Mouse (Mus musculus): ENCODE results near the gene Krt1. TPM values are rescaled to one million over a fixed set of nuclear protein-coding genes. Genes with fewer than 3 reads are reported as not detected.

The Krt1 gene
- total RNA-seq (2014; rRNA removed): 9.2 and 12.3 TPM in 2 replicates
- polyA plus RNA-seq (2015; fragmentation: Nextera tagmentation; extraction: Ambion mirVana): 18.1 and 20.9 TPM in 2 replicates

GRCm38 (mm10) chr15:101850694-101851093 is at the start of gene Krt1:
Gene Krt1, minus strand, starts transcription at chr15:101850794.
- 88% methylated on average over 6 of the region's 6 CpGs for WGBS
- no peak for TF ChIP-seq CTCF (IDR thresholded peaks at IDR 0.05; ENCODE audit: low read depth)

DNA sequence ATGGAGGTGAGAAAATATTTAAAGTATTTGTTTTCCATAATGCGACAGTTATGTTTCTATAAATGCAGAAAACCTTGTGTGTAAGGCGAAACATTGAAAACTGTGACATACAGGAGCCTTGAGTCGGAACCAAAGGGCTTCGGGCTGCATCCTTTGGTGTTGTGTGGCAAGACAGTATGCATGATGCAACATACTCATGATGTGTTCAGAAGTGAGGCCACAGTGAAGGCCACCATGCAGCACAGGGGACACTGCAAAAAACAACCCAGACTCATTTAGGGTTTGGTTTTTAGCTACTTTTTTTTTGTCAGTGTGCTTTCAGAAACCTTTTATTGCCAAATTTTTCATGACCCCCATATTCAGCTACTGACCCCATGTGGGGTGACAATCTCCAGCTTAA is 44.6 kb upstream of the Krt1 start:
- TF ChIP-seq CTCF (IDR thresholded peaks at IDR 0.05; ENCODE audit: low read depth): no peak
- DNase-seq: no peak
- no peak overlapping the region for H3K4me2 ChIP-seq (ENCODE audit: low read depth)
- ATAC-seq: no peak
- no peak overlapping the region for H3K9ac ChIP-seq
- no peak overlapping the region for H3K4me3 ChIP-seq (ENCODE audit: low read depth, low read length)
- no peaks in the 10 kb centered on the region for H3K9me3 ChIP-seq (ENCODE audit: low read length)
- no peaks in the 10 kb centered on the region for H3K36me3 ChIP-seq (ENCODE audit: insufficient read depth)
- no peaks in the 10 kb centered on the region for H3K4me1 ChIP-seq (ENCODE audit: insufficient read depth)
- 94% methylated on average over 4 of the region's 4 CpGs for WGBS
- no peaks in the 10 kb centered on the region for H3K27me3 ChIP-seq (ENCODE audit: insufficient read depth, low read length)
- no peak overlapping the region for H3K27ac ChIP-seq (ENCODE audit: low read depth, low read length)

More at GRCm38 (mm10) chr15:101850694-101851093, at the start of gene Krt1:
- Histone ChIP-seq H3K27me3 (ENCODE audit: insufficient read depth, low read length) (no peaks in the 10 kb centered on the region), H3K4me1 (ENCODE audit: insufficient read depth) (peaks cover 9% of the 10 kb centered on the region; the same call in 1 of the 2 replicates), H3K9ac (no peak within 1 kb of the TSS), H3K9me3 (ENCODE audit: low read length) (no peaks in the 10 kb centered on the region), H3K4me2 (ENCODE audit: low read depth) (no peak within 1 kb of the TSS), H3K36me3 (ENCODE audit: insufficient read depth) (no peaks in the 10 kb centered on the region), H3K4me3 (ENCODE audit: low read depth, low read length) (no peak within 1 kb of the TSS), H3K27ac (ENCODE audit: low read depth, low read length) (no peak within 1 kb of the TSS)
- ATAC-seq (no peak), DNase-seq (no peak)

DNA sequence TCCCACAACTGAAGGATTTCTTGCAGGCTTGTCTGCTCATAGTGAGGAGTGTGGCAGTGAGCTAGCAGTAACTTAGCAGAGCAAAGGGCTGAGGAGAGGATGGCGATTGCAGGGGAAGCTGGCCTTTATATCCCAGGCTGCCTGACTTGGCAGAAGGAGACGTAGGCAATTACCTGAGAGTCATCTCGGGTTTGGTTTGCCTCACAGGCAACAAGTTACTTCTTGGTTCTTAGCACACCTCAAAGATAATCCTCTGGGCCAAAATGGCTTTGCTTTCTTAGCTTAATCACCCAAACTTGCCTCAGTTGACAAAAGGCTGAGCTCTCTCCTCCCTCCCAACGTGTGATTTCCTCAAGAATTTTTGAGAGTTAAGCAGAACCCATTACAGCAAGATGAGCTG is 42.2 kb upstream of the Krt1 start, which contains the start of gene Krt76:
TSS of gene Krt76 (minus strand) at position 101 of the 400 bp plus-strand sequence.
- ATAC-seq (no peak), DNase-seq (no peak)
- Histone ChIP-seq H3K9me3 (ENCODE audit: low read length) (no peaks in the 10 kb centered on the region), H3K36me3 (ENCODE audit: insufficient read depth) (no peaks in the 10 kb centered on the region), H3K27me3 (ENCODE audit: insufficient read depth, low read length) (no peaks in the 10 kb centered on the region), H3K4me2 (ENCODE audit: low read depth) (no peak within 1 kb of the TSS), H3K9ac (no peak within 1 kb of the TSS), H3K4me3 (ENCODE audit: low read depth, low read length) (no peak within 1 kb of the TSS), H3K27ac (ENCODE audit: low read depth, low read length) (no peak within 1 kb of the TSS), H3K4me1 (ENCODE audit: insufficient read depth) (no peaks in the 10 kb centered on the region)
- no peak for TF ChIP-seq CTCF (IDR thresholded peaks at IDR 0.05; ENCODE audit: low read depth)
- 55% methylated on average over 4 of the region's 4 CpGs for WGBS

DNA sequence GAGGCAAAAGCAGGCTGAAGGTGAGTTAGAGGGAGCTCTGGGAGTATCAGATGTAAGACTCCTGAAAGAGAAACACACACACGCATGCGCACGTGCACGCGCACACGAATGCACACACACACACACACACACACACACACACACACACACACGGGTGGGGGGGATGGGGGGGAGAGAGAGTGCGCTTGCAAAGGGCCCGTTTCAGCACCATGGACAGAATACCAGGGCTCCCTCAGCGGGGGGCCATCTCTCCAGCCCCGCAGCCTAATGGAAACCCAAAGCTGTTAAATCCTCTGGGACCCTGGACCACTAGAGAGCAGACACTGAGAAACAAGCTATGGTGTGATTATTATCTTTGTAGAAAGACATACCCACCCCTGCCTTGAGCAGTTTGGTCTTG is 29.2 kb upstream of the Krt1 start:
- Histone ChIP-seq H3K27me3 (ENCODE audit: insufficient read depth, low read length) (no peaks in the 10 kb centered on the region), H3K4me3 (ENCODE audit: low read depth, low read length) (no peak overlapping the region), H3K27ac (ENCODE audit: low read depth, low read length) (no peak overlapping the region), H3K4me1 (ENCODE audit: insufficient read depth) (no peaks in the 10 kb centered on the region), H3K4me2 (ENCODE audit: low read depth) (peak overlapping the region; percentile 4; the same call in 1 of the 2 replicates), H3K9me3 (ENCODE audit: low read length) (no peaks in the 10 kb centered on the region), H3K9ac (no peak overlapping the region), H3K36me3 (ENCODE audit: insufficient read depth) (no peaks in the 10 kb centered on the region)
- 23% methylated on average over 11 of the region's 11 CpGs for WGBS
- DNase-seq (no peak), ATAC-seq (no peak)
- no peak for TF ChIP-seq CTCF (IDR thresholded peaks at IDR 0.05; ENCODE audit: low read depth)

DNA sequence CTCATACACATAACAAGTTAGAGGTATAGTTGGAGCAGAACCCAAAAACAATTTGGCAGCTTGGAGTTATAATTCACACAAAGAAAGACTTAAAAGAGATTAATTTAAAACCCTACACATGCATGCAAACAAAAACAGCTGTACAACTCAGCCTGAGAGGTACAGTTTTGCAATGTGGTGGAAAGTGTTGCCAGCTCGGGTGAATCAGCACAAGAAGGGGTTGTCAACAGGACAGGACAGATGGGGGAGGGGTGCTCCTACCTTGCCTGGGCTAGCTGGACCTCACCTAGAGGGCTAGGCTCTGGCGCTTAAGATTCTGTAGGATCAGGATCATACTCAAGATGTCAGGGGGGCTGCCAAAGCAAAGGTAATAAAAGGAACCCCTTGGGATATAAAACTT is 27.4 kb upstream of the Krt1 start:
- no peaks in the 10 kb centered on the region for H3K9me3 ChIP-seq (ENCODE audit: low read length)
- TF ChIP-seq CTCF (IDR thresholded peaks at IDR 0.05; ENCODE audit: low read depth): no peak
- ATAC-seq (no peak), DNase-seq (no peak)
- H3K4me1 ChIP-seq (ENCODE audit: insufficient read depth): no peaks in the 10 kb centered on the region
- H3K27ac ChIP-seq (ENCODE audit: low read depth, low read length): no peak overlapping the region
- 79% methylated on average over 2 of the region's 2 CpGs for WGBS
- no peaks in the 10 kb centered on the region for H3K27me3 ChIP-seq (ENCODE audit: insufficient read depth, low read length)
- no peaks in the 10 kb centered on the region for H3K36me3 ChIP-seq (ENCODE audit: insufficient read depth)
- no peak overlapping the region for H3K9ac ChIP-seq
- H3K4me2 ChIP-seq (ENCODE audit: low read depth): no peak overlapping the region
- H3K4me3 ChIP-seq (ENCODE audit: low read depth, low read length): no peak overlapping the region

- Histone ChIP-seq H3K4me2 (ENCODE audit: low read depth) (no peak overlapping the region), H3K27me3 (ENCODE audit: insufficient read depth, low read length) (no peaks in the 10 kb centered on the region), H3K9me3 (ENCODE audit: low read length) (no peaks in the 10 kb centered on the region), H3K4me3 (ENCODE audit: low read depth, low read length) (no peak overlapping the region), H3K36me3 (ENCODE audit: insufficient read depth) (no peaks in the 10 kb centered on the region), H3K27ac (ENCODE audit: low read depth, low read length) (no peak overlapping the region), H3K4me1 (ENCODE audit: insufficient read depth) (peaks cover 5% of the 10 kb centered on the region; the same call in 1 of the 2 replicates), H3K9ac (no peak overlapping the region)
- DNase-seq (no peak), ATAC-seq (no peak)
- WGBS: 87% methylated on average over 1 of the region's 1 CpGs
- TF ChIP-seq CTCF (IDR thresholded peaks at IDR 0.05; ENCODE audit: low read depth): no peak
Measured at GRCm38 (mm10) chr15:101874383-101874782, 23.8 kb upstream of the Krt1 start.

- Histone ChIP-seq H3K9ac (no peak overlapping the region), H3K4me2 (ENCODE audit: low read depth) (no peak overlapping the region), H3K9me3 (ENCODE audit: low read length) (no peaks in the 10 kb centered on the region), H3K4me3 (ENCODE audit: low read depth, low read length) (no peak overlapping the region), H3K36me3 (ENCODE audit: insufficient read depth) (no peaks in the 10 kb centered on the region), H3K27ac (ENCODE audit: low read depth, low read length) (no peak overlapping the region), H3K4me1 (ENCODE audit: insufficient read depth) (peaks cover 9% of the 10 kb centered on the region; the same call in 1 of the 2 replicates), H3K27me3 (ENCODE audit: insufficient read depth, low read length) (no peaks in the 10 kb centered on the region)
- TF ChIP-seq CTCF (IDR thresholded peaks at IDR 0.05; ENCODE audit: low read depth): no peak
- DNase-seq (no peak), ATAC-seq (no peak)
- WGBS: 60% methylated on average over 4 of the region's 4 CpGs
Measured at GRCm38 (mm10) chr15:101873231-101873630, 22.6 kb upstream of the Krt1 start.

Data from forebrain, postnatal 0 days (tissue).